Comparison of ENCODE assay signal across 8 mouse cellular contexts in the genomic region with DNA sequence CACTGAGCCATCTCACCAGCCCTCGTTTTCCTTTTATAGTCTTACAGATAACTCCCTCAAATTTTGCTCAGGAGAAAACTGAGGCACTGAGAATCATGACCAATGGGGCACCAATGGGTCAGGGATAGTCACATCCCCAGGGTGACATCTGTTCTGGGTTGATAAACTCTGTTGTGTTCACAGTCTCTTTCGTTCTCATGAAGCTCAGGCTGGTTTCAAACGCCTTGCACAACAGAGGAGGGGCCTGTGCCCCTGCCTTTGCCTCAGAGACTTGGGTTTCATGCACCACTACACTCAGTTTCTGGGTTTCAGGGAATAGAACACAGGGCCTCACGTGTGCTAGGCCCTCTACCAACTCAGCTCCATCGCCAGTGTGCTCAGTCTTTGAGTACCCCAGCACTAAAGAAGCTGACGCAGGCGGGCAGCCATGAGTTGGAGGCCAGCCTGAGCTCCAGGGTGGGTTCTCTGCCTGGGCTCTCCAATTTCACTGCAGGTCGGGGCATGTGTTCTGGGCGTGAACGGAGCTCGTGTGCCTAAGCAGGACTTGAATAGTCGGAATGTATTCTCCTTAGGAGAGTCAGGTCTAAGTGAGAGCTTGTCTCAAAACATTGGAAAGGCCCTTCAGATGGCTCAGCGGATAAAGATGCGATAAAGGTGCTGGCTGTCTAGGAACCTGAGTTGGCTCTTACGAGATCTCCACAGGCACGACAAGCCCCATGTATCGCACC. TPM values are rescaled to one million over a fixed set of nuclear protein-coding genes. Genes with fewer than 3 reads are reported as not detected.
DNase-seq lines count a peak whose midpoint lies in the region; ATAC-seq and TF ChIP-seq lines count a peak whose summit lies in the region.

No protein-coding gene starts in this region.

- 29% methylated on average over 17 of the region's 17 CpGs for WGBS in heart, adult 2 months
- WGBS in limb, embryonic 14.5 days = 13% methylated on average over 17 of the region's 17 CpGs
- 17% methylated on average over 17 of the region's 17 CpGs for WGBS in stomach, embryonic 14.5 days

- intact Hi-C loops in heart, adult 2 months (cut with DNase I) = loop anchor here (2.0 kb wide), 1 partner anchor 26 kb away; a partner anchor contains a TSS

- no peaks in the 10 kb centered on the region for H3K9me3 ChIP-seq in CH12.LX (replicated peaks; ENCODE audit: low read length)
- H3K9me3 ChIP-seq in limb, embryonic 14.5 days (ENCODE audit: control insufficient read depth, low read length) = no peaks in the 10 kb centered on the region
- H3K9me3 ChIP-seq in stomach, embryonic 14.5 days (ENCODE audit: control insufficient read depth, low read depth, low read length) = no peaks in the 10 kb centered on the region

- H3K9ac ChIP-seq in heart, adult 2 months (ENCODE audit: low read depth, low read length) = peak overlapping the region; percentile 58
- peak overlapping the region; percentile 32 for H3K9ac ChIP-seq in CH12.LX (ENCODE audit: insufficient read depth, low read depth)
- peak overlapping the region; percentile 82 for H3K9ac ChIP-seq in limb, embryonic 14.5 days (ENCODE audit: low read depth, low read length, severe bottlenecking)
- H3K9ac ChIP-seq in stomach, embryonic 14.5 days (replicated peaks; ENCODE audit: low read depth, low read length) = 0 out of 2 replicates have a peak overlapping the region, but pooled peaks have one; percentile 86

- no peaks in the 10 kb centered on the region; the same call in 1 of the 2 replicates for H3K36me3 ChIP-seq in heart, adult 2 months (ENCODE audit: control insufficient read depth, insufficient read depth, low read length)
- peaks cover 10 to 27% of the 10 kb centered on the region in 2 experiments for H3K36me3 ChIP-seq in CH12.LX (replicated peaks in 1 of 2; ENCODE audit: control insufficient read depth in 1 of 2, insufficient read depth in 1 of 2, low read length in 1 of 2)
- H3K36me3 ChIP-seq in limb, embryonic 14.5 days (ENCODE audit: control insufficient read depth, insufficient read depth, low read length) = peaks cover 21% of the 10 kb centered on the region
- H3K36me3 ChIP-seq in stomach, embryonic 14.5 days (ENCODE audit: control insufficient read depth, insufficient read depth, low read length) = peaks cover 18% of the 10 kb centered on the region

- H3K4me2 ChIP-seq in CH12.LX (ENCODE audit: insufficient read depth, low read depth, poor library complexity, severe bottlenecking) = peak overlapping the region; percentile 44
- H3K4me2 ChIP-seq in limb, embryonic 14.5 days (replicated peaks; ENCODE audit: low read depth, low read length, severe bottlenecking) = peak overlapping the region; percentile 78
- H3K4me2 ChIP-seq in stomach, embryonic 14.5 days (replicated peaks; ENCODE audit: low read depth, low read length) = peak overlapping the region; percentile 65

- DNase-seq in heart, adult 2 months = no peak
- no peak for DNase-seq in heart, postnatal 4 days
- peak; percentile 51 for DNase-seq in CH12.LX (ENCODE audit: extremely low read depth)
- DNase-seq in limb, embryonic 14.5 days (ENCODE audit: low spot score) = peak; percentile 44
- no peak for DNase-seq in thymus, postnatal 10 days (ENCODE audit: low spot score in 2 of 2)

- no peak for TF ChIP-seq RAD21 in CH12.LX (IDR thresholded peaks at IDR 0.05; ENCODE audit: low read depth, low read length)

- TF ChIP-seq CTCF in heart, adult 2 months (IDR thresholded peaks at IDR 0.05) = no peak
- TF ChIP-seq CTCF in CH12.LX (conservative IDR thresholded peaks at IDR 0.05 in 1 of 2, IDR thresholded peaks at IDR 0.05 in 1 of 2; ENCODE audit: low read depth in 2 of 2, low read length in 2 of 2) = no peak

- H3K27me3 ChIP-seq in heart, adult 2 months (ENCODE audit: control insufficient read depth, insufficient read depth, low read length) = no peaks in the 10 kb centered on the region
- H3K27me3 ChIP-seq in CH12.LX (replicated peaks) = no peaks in the 10 kb centered on the region
- no peaks in the 10 kb centered on the region for H3K27me3 ChIP-seq in limb, embryonic 14.5 days (ENCODE audit: control insufficient read depth, insufficient read depth, low read length)
- H3K27me3 ChIP-seq in stomach, embryonic 14.5 days (ENCODE audit: control insufficient read depth, insufficient read depth, low read length) = no peaks in the 10 kb centered on the region

- peak; percentile 66 for ATAC-seq in erythroblast, adult 5-6 weeks (replicated peaks; ENCODE audit: low FRiP score, poor library complexity, severe bottlenecking)
- ATAC-seq in limb, embryonic 14.5 days (ENCODE audit: low FRiP score, low read depth) = peak; percentile 20
- ATAC-seq in stomach, embryonic 14.5 days (ENCODE audit: insufficient number of reproducible peaks, insufficient read depth, low FRiP score, low read depth) = peak; percentile 20; the same call in 1 of the 2 replicates
- ATAC-seq in granulocyte monocyte progenitor cell, adult 5-6 weeks (replicated peaks; ENCODE audit: poor library complexity, severe bottlenecking) = no peak

- dilution Hi-C loops in CH12.LX (cut with MboI; ENCODE audit: extremely low pct_ligation_motif_present, extremely low pct_unique_long_range_greater_than_20kb, low sequenced_read_pairs) = no loop called here

- TF ChIP-seq POLR2A in heart, adult 2 months (IDR thresholded peaks at IDR 0.05; ENCODE audit: insufficient read depth, low read depth, low read length) = no peak
- TF ChIP-seq POLR2A in CH12.LX (IDR thresholded peaks at IDR 0.05; ENCODE audit: low read depth, low read length) = no peak
- no peak for TF ChIP-seq POLR2A in limb, embryonic 14.5 days (IDR thresholded peaks at IDR 0.05; ENCODE audit: borderline replicate concordance, extremely low read depth, insufficient read depth, insufficient read length)

- H3K27ac ChIP-seq in heart, adult 2 months = peak overlapping the region; percentile 82
- H3K27ac ChIP-seq in CH12.LX (ENCODE audit: insufficient read depth, low read depth) = peak overlapping the region; percentile 83
- H3K27ac ChIP-seq in limb, embryonic 14.5 days (replicated peaks; ENCODE audit: low read depth, low read length) = peak overlapping the region; percentile 75
- peak overlapping the region; percentile 84 for H3K27ac ChIP-seq in stomach, embryonic 14.5 days (ENCODE audit: low read length)

- peak overlapping the region; percentile 62 for H3K4me3 ChIP-seq in heart, adult 2 months
- H3K4me3 ChIP-seq in CH12.LX (replicated peaks in 1 of 3; ENCODE audit: low read depth in 2 of 3, low read length in 2 of 3, poor library complexity in 1 of 3) = peak overlapping the region; percentile 30 to 86 (median 36)
- H3K4me3 ChIP-seq in limb, embryonic 14.5 days (replicated peaks; ENCODE audit: low read length) = peak overlapping the region; percentile 95
- H3K4me3 ChIP-seq in stomach, embryonic 14.5 days (ENCODE audit: low read depth, low read length) = peak overlapping the region; percentile 94

- no peaks in the 10 kb centered on the region for H3K79me2 ChIP-seq in heart, adult 2 months (replicated peaks; ENCODE audit: control insufficient read depth, insufficient read depth, low read length)
- H3K79me2 ChIP-seq in CH12.LX (replicated peaks; ENCODE audit: control insufficient read depth, extremely low read depth, insufficient read depth, poor library complexity, severe bottlenecking) = peaks cover 6% of the 10 kb centered on the region

- H3K4me1 ChIP-seq in heart, adult 2 months (ENCODE audit: control insufficient read depth, insufficient read depth, low read length) = peaks cover 4% of the 10 kb centered on the region; the same call in 1 of the 2 replicates
- peaks cover 0 to 27% of the 10 kb centered on the region in 2 experiments; a peak in 3 of 4 replicates for H3K4me1 ChIP-seq in CH12.LX (ENCODE audit: control insufficient read depth in 1 of 2, insufficient read depth in 2 of 2)
- peaks cover 9% of the 10 kb centered on the region for H3K4me1 ChIP-seq in limb, embryonic 14.5 days (ENCODE audit: control insufficient read depth, insufficient read depth, low read length)
- H3K4me1 ChIP-seq in stomach, embryonic 14.5 days (ENCODE audit: control insufficient read depth, insufficient read depth, low read length) = peaks cover 13% of the 10 kb centered on the region

- no peak for TF ChIP-seq EP300 in heart, adult 2 months (IDR thresholded peaks at IDR 0.05; ENCODE audit: insufficient read depth, low read depth, low read length)
- no peak for TF ChIP-seq EP300 in CH12.LX (IDR thresholded peaks at IDR 0.05; ENCODE audit: low read length)

- in situ Hi-C loops in CH12.LX (cut with MboI; ENCODE audit: low pct_ligation_motif_present, low pct_unique_long_range_greater_than_20kb, low sequenced_read_pairs) = no loop called here

RNA-seq across cellular contexts. Expression of a gene that starts 0.7 kb away (rescaled TPM):
- total RNA-seq in heart, adult 2 months (2021) = 100 to 1,000 TPM in 1 of 2 experiments, 10 to 100 TPM in 1; 88.7 to 100 TPM
- polyA plus RNA-seq in heart, adult 2 months (2012; rRNA removed) = 60.8 and 72.6 TPM in 2 replicates
- 10 to 100 TPM; 53.1 to 59.1 TPM for total RNA-seq in heart, postnatal 4 days (2021)
- total RNA-seq in CH12.LX (2012; rRNA removed) (13.5 and 14.3 TPM in 2 replicates), CH12.LX (2014; rRNA removed) (10.3 and 10.9 TPM in 2 replicates)
- 7.7 and 9.4 TPM in 2 replicates for polyA plus RNA-seq in CH12.LX (2012; ENCODE audit: insufficient read length, low read depth)
- total RNA-seq in erythroblast, adult 5-6 weeks (2015; ENCODE audit: low replicate concordance) = 11.9 TPM in 2 replicates
- total RNA-seq in erythroblast, adult 5-6 weeks (2017; ENCODE audit: low replicate concordance) = 31.9 and 59.8 TPM in 2 replicates
- 26.9 and 29.0 TPM in 2 replicates for polyA plus RNA-seq in limb, embryonic 14.5 days (2012; rRNA removed)
- 31.6 and 35.8 TPM in 2 replicates for polyA plus RNA-seq in limb, embryonic 14.5 days (2014; fragmentation: Nextera tagmentation; extraction: Ambion mirVana)
- polyA plus RNA-seq in stomach, embryonic 14.5 days (2014; fragmentation: Nextera tagmentation; extraction: Ambion mirVana) = 38.8 and 43.5 TPM in 2 replicates
- total RNA-seq in granulocyte monocyte progenitor cell, adult 5-6 weeks (2014; fragmentation: Nextera tagmentation) = 6.4 and 8.9 TPM in 2 replicates
- total RNA-seq in granulocyte monocyte progenitor cell, adult 5-6 weeks (2017) = 5.5 and 5.9 TPM in 2 replicates

RNA-seq across cellular contexts. Expression of a gene that starts 16.2 kb away (rescaled TPM):
- total RNA-seq in heart, adult 2 months (2021) = 1 to 10 TPM; 1.2 to 1.3 TPM
- polyA plus RNA-seq in heart, adult 2 months (2012; rRNA removed) = 0.73 and 1.5 TPM in 2 replicates
- total RNA-seq in heart, postnatal 4 days (2021) = under 1 TPM; 0.17 to 0.29 TPM
- total RNA-seq in CH12.LX (2012; rRNA removed) (not detected in 2 replicates), CH12.LX (2014; rRNA removed) (not detected in 2 replicates)
- not detected in 2 replicates for polyA plus RNA-seq in CH12.LX (2012; ENCODE audit: insufficient read length, low read depth)
- 1.7 TPM in 1 of 2 replicates, not detected in the other for total RNA-seq in erythroblast, adult 5-6 weeks (2015; ENCODE audit: low replicate concordance)
- 1.1 and 3.2 TPM in 2 replicates for total RNA-seq in erythroblast, adult 5-6 weeks (2017; ENCODE audit: low replicate concordance)
- polyA plus RNA-seq in limb, embryonic 14.5 days (2012; rRNA removed) = 1.6 TPM in 2 replicates
- polyA plus RNA-seq in limb, embryonic 14.5 days (2014; fragmentation: Nextera tagmentation; extraction: Ambion mirVana) = 1.1 and 2.5 TPM in 2 replicates
- polyA plus RNA-seq in stomach, embryonic 14.5 days (2014; fragmentation: Nextera tagmentation; extraction: Ambion mirVana) = 0.27 and 0.48 TPM in 2 replicates
- not detected in 2 replicates for total RNA-seq in granulocyte monocyte progenitor cell, adult 5-6 weeks (2014; fragmentation: Nextera tagmentation)
- total RNA-seq in granulocyte monocyte progenitor cell, adult 5-6 weeks (2017) = 0.21 and 0.56 TPM in 2 replicates

RNA-seq across cellular contexts. Expression of a gene that starts 23.3 kb away (rescaled TPM):
- total RNA-seq in heart, adult 2 months (2021) = 10 to 100 TPM; 16.3 to 16.8 TPM
- polyA plus RNA-seq in heart, adult 2 months (2012; rRNA removed) = 10.5 and 12.8 TPM in 2 replicates
- total RNA-seq in heart, postnatal 4 days (2021) = 10 to 100 TPM; 18.5 to 21.0 TPM
- total RNA-seq in CH12.LX (2012; rRNA removed) (55.5 and 62.6 TPM in 2 replicates), CH12.LX (2014; rRNA removed) (28.8 and 29.0 TPM in 2 replicates)
- polyA plus RNA-seq in CH12.LX (2012; ENCODE audit: insufficient read length, low read depth) = 57.1 and 64.9 TPM in 2 replicates
- 14.0 and 26.7 TPM in 2 replicates for total RNA-seq in erythroblast, adult 5-6 weeks (2015; ENCODE audit: low replicate concordance)
- 16.7 and 22.3 TPM in 2 replicates for total RNA-seq in erythroblast, adult 5-6 weeks (2017; ENCODE audit: low replicate concordance)
- polyA plus RNA-seq in limb, embryonic 14.5 days (2012; rRNA removed) = 30.0 and 43.2 TPM in 2 replicates
- 13.7 and 14.5 TPM in 2 replicates for polyA plus RNA-seq in limb, embryonic 14.5 days (2014; fragmentation: Nextera tagmentation; extraction: Ambion mirVana)
- 14.1 and 14.7 TPM in 2 replicates for polyA plus RNA-seq in stomach, embryonic 14.5 days (2014; fragmentation: Nextera tagmentation; extraction: Ambion mirVana)
- total RNA-seq in granulocyte monocyte progenitor cell, adult 5-6 weeks (2014; fragmentation: Nextera tagmentation) = 50.9 and 56.3 TPM in 2 replicates
- 59.5 and 86.0 TPM in 2 replicates for total RNA-seq in granulocyte monocyte progenitor cell, adult 5-6 weeks (2017)

RNA-seq across cellular contexts. Expression of a gene that starts 25.3 kb away (rescaled TPM):
- 10 to 100 TPM; 37.6 to 47.2 TPM for total RNA-seq in heart, adult 2 months (2021)
- 40.4 and 46.0 TPM in 2 replicates for polyA plus RNA-seq in heart, adult 2 months (2012; rRNA removed)
- 10 to 100 TPM; 33.7 to 37.7 TPM for total RNA-seq in heart, postnatal 4 days (2021)
- total RNA-seq in CH12.LX (2012; rRNA removed) = 41.7 and 42.8 TPM in 2 replicates
- total RNA-seq in CH12.LX (2014; rRNA removed) = 16.2 and 18.4 TPM in 2 replicates
- 30.0 and 31.2 TPM in 2 replicates for polyA plus RNA-seq in CH12.LX (2012; ENCODE audit: insufficient read length, low read depth)
- 4.6 and 6.9 TPM in 2 replicates for total RNA-seq in erythroblast, adult 5-6 weeks (2015; ENCODE audit: low replicate concordance)
- 6.8 and 8.9 TPM in 2 replicates for total RNA-seq in erythroblast, adult 5-6 weeks (2017; ENCODE audit: low replicate concordance)
- 52.8 and 73.8 TPM in 2 replicates for polyA plus RNA-seq in limb, embryonic 14.5 days (2012; rRNA removed)
- 50.4 and 52.3 TPM in 2 replicates for polyA plus RNA-seq in limb, embryonic 14.5 days (2014; fragmentation: Nextera tagmentation; extraction: Ambion mirVana)
- polyA plus RNA-seq in stomach, embryonic 14.5 days (2014; fragmentation: Nextera tagmentation; extraction: Ambion mirVana) = 34.5 and 40.3 TPM in 2 replicates
- 28.8 TPM in 2 replicates for total RNA-seq in granulocyte monocyte progenitor cell, adult 5-6 weeks (2014; fragmentation: Nextera tagmentation)
- 31.9 and 33.5 TPM in 2 replicates for total RNA-seq in granulocyte monocyte progenitor cell, adult 5-6 weeks (2017)

RNA-seq across cellular contexts. Expression of a gene that starts 26.8 kb away (rescaled TPM):
- total RNA-seq in heart, adult 2 months (2021) = 10 to 100 TPM; 11.3 to 15.0 TPM
- 25.0 and 32.9 TPM in 2 replicates for polyA plus RNA-seq in heart, adult 2 months (2012; rRNA removed)
- total RNA-seq in heart, postnatal 4 days (2021) = 10 to 100 TPM; 49.5 to 54.6 TPM
- total RNA-seq in CH12.LX (2012; rRNA removed) (9.7 and 12.6 TPM in 2 replicates), CH12.LX (2014; rRNA removed) (7.1 and 7.3 TPM in 2 replicates)
- polyA plus RNA-seq in CH12.LX (2012; ENCODE audit: insufficient read length, low read depth) = 2.2 and 2.9 TPM in 2 replicates
- 29.4 and 40.1 TPM in 2 replicates for total RNA-seq in erythroblast, adult 5-6 weeks (2015; ENCODE audit: low replicate concordance)
- total RNA-seq in erythroblast, adult 5-6 weeks (2017; ENCODE audit: low replicate concordance) = 15.9 and 25.5 TPM in 2 replicates
- polyA plus RNA-seq in limb, embryonic 14.5 days (2012; rRNA removed) = 43.2 and 48.1 TPM in 2 replicates
- 51.1 and 56.0 TPM in 2 replicates for polyA plus RNA-seq in limb, embryonic 14.5 days (2014; fragmentation: Nextera tagmentation; extraction: Ambion mirVana)
- 47.4 and 48.5 TPM in 2 replicates for polyA plus RNA-seq in stomach, embryonic 14.5 days (2014; fragmentation: Nextera tagmentation; extraction: Ambion mirVana)
- 11.0 and 12.9 TPM in 2 replicates for total RNA-seq in granulocyte monocyte progenitor cell, adult 5-6 weeks (2014; fragmentation: Nextera tagmentation)
- 15.4 and 16.7 TPM in 2 replicates for total RNA-seq in granulocyte monocyte progenitor cell, adult 5-6 weeks (2017)

Comparison
In these comparisons a context has a peak if more than half of its experiments do, and no peak if none do; other contexts are left out.
1. DNase-seq: peak in CH12.LX (single experiment) and limb, embryonic 14.5 days (single experiment); none in heart, adult 2 months (0 of 2), heart, postnatal 4 days (single experiment) and thymus, postnatal 10 days (0 of 2).
2. H3K4me3 ChIP-seq: peak in every context shown above with its lines; median percentile 95 in limb, embryonic 14.5 days; 94 in stomach, embryonic 14.5 days; 62 in heart, adult 2 months; 36 in CH12.LX.
3. H3K9ac ChIP-seq: peak in every context shown above with its lines; median percentile 86 in stomach, embryonic 14.5 days; 82 in limb, embryonic 14.5 days; 58 in heart, adult 2 months; 32 in CH12.LX.
4. Peak in every context shown above with its lines, with median percentiles within 50 percentile points of each other: H3K27ac ChIP-seq and H3K4me2 ChIP-seq.